Mouse (Mus musculus) mouse embryonic stem cell (cell line): Measurements from ENCODE around the gene Sprr2a2.
"Not testable (repeated sequence)": the region's sequence is repeated elsewhere in the genome, so short reads cannot be mapped to it uniquely, and the experiment has no call there.

Experiments used
- in situ Hi-C, 2 experiments: fragments of 300-500 bp; cut with MboI; formaldehyde crosslinking; loops; 1 replicate in 1 of 2; 3 replicates in 1 of 2; pipeline ENCODE4 v1.14.3; 2019 to 2020; ENCODE audit warnings: low sequenced_read_pairs in 2 of 2, low pct_unique_long_range_greater_than_20kb in 1 of 2, mixed read lengths in 1 of 2; ENCODE audit not compliant: unreplicated experiment in 1 of 2

Sprr2a2 gene

DNA sequence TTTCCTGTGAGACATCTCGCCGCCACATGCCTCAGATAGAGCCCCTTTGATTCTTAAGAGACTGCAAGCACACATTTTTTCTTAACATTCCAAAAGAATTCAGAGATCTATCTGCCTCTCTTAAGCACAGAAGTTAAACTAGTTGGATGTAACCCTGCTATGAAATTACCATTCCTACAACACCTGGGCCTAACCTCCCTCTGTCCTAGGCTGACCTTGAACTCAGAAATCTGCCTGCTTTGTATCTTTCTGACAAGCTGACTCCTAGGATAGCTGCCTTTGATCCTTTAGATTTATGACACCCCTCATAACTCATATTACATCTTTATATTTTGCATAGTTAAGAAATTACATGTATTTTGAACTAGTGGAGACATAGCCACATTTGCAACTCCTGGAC, 47.7 kb downstream of the Sprr2a2 start:
- in situ Hi-C loops = not testable (repeated sequence)

DNA sequence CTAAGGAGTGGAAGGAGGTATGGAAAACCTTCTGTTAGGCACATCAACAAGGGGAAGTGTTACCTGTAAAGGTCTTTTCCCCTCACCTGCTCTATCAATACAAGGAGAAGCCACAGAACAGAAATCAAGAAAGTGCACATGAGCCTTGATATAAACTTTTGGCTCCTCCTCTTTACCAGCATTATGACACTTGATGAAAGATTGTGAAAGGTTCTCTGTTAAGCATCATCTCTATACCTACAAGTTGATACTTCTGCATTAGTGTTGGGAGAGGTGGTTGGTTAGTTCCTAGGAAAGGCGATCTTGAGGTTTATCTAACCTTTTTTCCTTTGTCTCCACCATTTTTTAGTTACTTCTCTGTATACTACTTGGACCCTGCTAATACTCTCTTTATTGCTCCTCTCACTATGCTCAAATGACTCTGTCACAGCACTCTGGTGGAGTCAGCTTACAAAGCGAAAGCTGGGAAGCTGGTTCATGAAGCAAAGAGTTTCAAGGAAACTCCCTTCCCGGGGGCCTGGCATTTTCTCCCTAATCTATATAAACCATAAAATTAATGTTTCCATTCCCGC, 55.8 kb downstream of the Sprr2a2 start:
- in situ Hi-C loops = not testable (repeated sequence)

DNA sequence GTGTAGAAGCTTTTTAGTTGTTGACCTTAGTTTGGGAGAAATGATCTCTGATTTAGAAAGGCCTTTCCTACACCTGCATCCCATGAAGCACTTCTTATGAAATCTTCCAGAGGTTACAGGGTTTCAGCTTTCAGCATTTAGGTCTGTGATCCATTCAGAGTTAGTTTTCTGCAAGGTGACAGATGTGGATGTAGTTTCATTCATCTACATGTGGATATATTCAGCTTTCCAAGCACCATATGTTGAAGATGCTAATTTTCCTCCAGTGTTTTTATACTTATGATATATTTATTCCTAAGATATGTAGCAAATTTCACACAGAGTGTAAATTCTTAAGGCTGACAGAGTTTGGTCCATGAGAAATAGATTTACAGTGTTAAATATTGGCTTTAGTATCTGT, 57.8 kb downstream of the Sprr2a2 start:
- in situ Hi-C loops = not testable (repeated sequence)

DNA sequence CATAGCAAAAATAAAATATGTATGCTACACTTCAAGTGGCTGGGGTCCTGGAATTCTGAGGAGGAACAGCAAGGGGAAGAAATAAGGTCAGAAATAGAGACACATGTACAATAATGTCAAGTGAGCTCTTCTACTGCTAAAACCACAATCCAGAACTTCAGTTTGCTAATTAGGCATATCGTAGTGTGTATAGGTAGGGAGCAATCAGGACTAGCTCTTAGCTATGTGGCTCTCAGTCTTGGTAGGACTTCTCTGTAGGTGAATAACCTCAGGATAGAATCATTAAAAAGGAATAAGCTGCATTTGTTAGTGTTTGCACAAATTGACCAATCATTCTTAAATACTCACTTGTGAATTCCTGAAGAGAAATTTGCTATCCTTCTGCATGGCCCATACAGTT, 58.3 kb downstream of the Sprr2a2 start:
- in situ Hi-C loops = not testable (repeated sequence)

DNA sequence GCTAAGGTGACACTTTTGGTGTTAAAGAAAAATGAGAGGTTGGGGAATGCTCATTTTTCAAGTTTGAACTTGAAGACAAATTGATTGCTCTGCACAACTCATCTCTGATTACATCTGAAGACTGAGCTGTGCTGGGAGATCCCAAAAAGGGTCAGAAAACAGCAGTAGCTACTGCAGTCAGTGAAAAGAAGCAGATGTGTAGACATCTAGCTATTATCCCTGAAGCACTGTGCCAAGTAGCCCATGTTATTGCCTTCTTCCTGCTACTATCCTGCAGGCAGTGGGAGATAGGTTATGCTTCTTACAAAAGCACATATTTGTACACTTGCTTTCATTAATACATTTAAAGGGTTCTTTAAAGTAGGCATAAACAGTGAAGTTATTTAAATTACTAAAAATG, 63.9 kb downstream of the Sprr2a2 start:
- in situ Hi-C loops = not testable (repeated sequence)

DNA sequence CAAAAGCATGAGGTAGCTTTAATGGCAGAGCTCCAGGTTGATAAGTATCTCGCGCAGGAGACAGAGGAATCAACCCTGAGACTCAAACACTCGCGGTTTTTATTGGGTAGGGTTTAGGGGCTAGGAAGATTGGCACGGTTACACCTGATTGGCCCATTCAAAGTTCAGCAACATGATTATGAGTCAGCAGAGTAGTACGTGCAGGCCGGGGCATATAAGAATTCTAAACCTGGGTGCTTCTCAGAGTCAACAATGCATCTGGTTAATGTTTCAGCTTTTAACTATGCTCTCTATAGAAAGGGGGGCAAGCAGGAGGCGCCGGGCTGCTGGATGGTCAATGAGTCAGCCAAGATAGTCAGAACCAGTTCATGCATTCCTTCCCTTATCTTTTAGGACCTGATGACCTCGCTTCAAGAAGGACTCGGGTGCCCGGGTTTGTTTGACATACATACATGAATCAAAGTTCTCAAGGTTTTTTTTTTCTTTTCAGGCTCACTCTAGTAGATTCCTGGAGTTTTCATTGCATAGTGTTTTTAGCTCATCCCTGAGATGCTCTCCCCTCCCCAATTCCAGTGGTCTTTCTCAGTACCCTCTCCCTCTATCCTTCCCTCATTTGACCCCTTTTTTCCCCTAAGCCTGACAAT, 65.4 kb downstream of the Sprr2a2 start:
- in situ Hi-C loops = not testable (repeated sequence)

DNA sequence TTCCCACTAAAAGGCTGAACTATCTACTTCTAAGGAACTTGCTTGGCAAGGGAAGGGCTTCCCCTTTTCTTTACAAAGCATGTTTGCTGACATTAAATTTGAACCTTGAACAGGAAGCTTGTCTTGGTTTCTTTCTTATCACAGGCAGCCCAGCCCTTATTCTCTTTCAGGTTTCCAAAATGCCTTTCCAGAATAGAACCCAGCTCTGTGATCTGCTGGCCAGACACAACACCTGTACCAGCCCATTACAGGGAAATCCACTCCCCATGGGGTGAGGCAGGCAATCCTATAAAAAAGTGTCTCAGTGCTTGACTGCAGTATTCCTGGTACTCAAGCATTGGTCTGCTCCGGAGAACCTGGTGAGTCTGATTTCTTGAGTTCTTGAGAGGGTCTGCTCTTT, 69.4 kb downstream of the Sprr2a2 start, which contains the start of gene Sprr2a3:
Gene Sprr2a3, plus strand, starts transcription at position 317 of the 400 bp plus-strand sequence.
- in situ Hi-C loops = not testable (repeated sequence)

DNA sequence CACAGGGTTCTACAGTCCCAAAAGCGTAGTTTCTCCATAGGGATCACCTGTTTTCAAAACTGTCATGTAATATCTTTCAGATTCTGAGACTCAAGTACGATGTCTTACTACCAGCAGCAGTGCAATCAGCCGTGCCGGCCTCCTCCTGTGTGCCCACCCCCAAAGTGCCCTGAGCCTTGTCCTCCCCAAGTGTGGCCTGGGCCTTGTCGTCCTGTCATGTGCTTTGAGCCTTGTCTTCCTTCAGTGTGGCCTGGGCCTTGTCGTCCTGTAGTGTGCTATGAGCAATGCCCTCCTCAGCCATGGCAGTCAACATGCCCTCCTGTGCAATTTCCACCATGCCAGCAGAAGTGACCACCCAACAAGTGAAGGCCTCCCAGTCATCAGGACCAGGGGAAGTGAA, 72.8 kb downstream of the Sprr2a2 start:
- in situ Hi-C loops = not testable (repeated sequence)
